Mouse (Mus musculus) stomach, adult 2 months (tissue): ENCODE measurements around the gene Fastkd2. TPM values are rescaled to one million over a fixed set of nuclear protein-coding genes. Genes with fewer than 3 reads are reported as not detected.

Experiments used
- polyA plus RNA-seq: library from polyadenylated mRNA; depleted of rRNA; stranded (reverse); fragments of >200 nt; gene quantifications from 2 replicates; pipeline ENCODE4 v1.2.3, GENCODE M21; 2012; rRNA removed

Gene Fastkd2
- 0.14 and 0.34 TPM in 2 replicates for polyA plus RNA-seq

GRCm38 (mm10) chr1:63730240-63730771 lies at the start of gene Fastkd2, which contains the start of gene Mdh1b:
Gene Fastkd2, plus strand, starts transcription at chr1:63730614.
Gene Mdh1b, minus strand, starts transcription at chr1:63730318.

GRCm38 (mm10) chr1:63686827-63687226 lies 43.6 kb upstream of the Fastkd2 start, which contains the start of gene Dytn:
Gene Dytn, minus strand, starts transcription at chr1:63686927.

GRCm38 (mm10) chr1:63769167-63769566 lies 38.8 kb downstream of the Fastkd2 start, which contains the start of gene 4933402D24Rik:
Gene 4933402D24Rik, minus strand, starts transcription at chr1:63769267.

Other genes starting within 250 kb of the Fastkd2 start
- not detected in 2 replicates for gene Gm39653, start 114.6 kb upstream of the Fastkd2 start, polyA plus RNA-seq
- gene Dytn, start 43.7 kb upstream of the Fastkd2 start, polyA plus RNA-seq, result not detected in 2 replicates
- gene Mdh1b, start 296 bp upstream of the Fastkd2 start, polyA plus RNA-seq, result not detected in 2 replicates
- not detected in 2 replicates for gene 4933402D24Rik, start 38.7 kb downstream of the Fastkd2 start, polyA plus RNA-seq